Mouse (Mus musculus) ovary, postnatal 14 days (tissue): ENCODE data around the gene Fbxw4.

Source experiments
- DNase-seq: peaks from one replicate; pipeline ENCODE4 v3.0.0; 2022; ENCODE audit warnings: low spot score

Fbxw4 gene

DNA sequence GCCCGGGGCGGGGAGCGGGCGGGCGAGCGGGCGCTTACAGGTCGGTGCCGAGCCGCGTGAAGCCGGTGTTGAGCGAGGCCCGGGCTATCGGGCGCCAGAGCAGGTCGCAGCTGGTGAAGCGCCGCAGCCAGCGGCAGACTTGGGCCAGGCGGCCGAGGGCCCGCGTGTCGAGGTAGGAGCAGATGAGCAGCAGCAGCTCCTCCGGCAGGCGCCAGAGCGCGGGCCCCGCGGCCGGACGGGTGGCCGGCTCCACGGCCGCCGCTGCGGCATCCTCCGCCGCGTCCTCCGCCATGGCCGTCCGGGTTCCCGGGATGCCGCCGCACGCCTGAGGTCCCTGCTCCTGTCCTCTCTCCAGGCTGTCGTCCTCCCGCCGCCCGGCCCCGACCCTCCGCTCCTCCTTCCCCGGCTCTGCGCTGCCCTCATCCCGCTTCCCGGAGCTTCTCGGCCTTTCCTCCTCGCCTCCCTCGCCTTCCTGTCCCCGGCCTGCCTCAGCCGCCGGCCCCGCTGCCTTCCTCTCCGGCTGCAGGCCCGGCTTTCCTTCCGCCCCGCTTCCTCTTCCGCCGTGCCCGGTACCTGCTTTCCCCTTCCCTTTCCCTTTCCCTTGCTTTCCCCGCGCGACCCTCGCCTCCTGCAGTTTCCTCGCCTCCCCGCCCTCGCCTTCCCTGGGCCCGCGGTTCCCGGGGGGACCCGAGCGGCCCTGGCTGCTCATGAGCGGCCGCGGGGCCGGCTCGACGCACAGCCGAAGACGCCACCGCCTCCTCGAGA, at the start of gene Fbxw4:
Gene Fbxw4, minus strand, starts transcription at position 575 of the 765 bp plus-strand sequence.
- DNase-seq: peak; percentile 55

- DNase-seq: no peak
Observed at GRCm38 (mm10) chr19:45708704-45709103, 48.6 kb upstream of the Fbxw4 start.

- peak; percentile 11 for DNase-seq
Observed at GRCm38 (mm10) chr19:45696281-45696600, 36.1 kb upstream of the Fbxw4 start.

GRCm38 (mm10) chr19:45695496-45696280, 35.6 kb upstream of the Fbxw4 start:
- peak; percentile 13 for DNase-seq

GRCm38 (mm10) chr19:45694056-45694455, 33.9 kb upstream of the Fbxw4 start:
- no peak for DNase-seq

DNA sequence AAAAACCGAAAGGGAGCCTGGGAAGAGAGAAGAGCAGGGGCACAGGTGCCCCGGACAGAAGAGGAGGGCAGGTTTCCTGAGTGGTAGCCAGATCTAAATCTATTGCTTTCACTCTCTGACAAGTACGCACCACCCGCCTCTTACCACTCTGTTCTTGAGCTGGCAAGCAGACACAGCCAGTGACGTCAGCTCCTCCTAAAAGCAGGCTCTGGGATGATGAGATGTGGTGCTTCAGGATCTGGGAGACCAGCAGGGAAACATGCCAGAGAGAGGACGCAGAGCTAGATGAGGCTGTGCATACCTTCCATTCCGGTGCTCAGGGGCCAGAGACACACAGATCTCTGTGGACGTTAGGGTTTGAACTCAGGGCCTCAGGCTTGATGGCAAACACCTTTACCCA, 32.1 kb upstream of the Fbxw4 start:
- DNase-seq: no peak

DNA sequence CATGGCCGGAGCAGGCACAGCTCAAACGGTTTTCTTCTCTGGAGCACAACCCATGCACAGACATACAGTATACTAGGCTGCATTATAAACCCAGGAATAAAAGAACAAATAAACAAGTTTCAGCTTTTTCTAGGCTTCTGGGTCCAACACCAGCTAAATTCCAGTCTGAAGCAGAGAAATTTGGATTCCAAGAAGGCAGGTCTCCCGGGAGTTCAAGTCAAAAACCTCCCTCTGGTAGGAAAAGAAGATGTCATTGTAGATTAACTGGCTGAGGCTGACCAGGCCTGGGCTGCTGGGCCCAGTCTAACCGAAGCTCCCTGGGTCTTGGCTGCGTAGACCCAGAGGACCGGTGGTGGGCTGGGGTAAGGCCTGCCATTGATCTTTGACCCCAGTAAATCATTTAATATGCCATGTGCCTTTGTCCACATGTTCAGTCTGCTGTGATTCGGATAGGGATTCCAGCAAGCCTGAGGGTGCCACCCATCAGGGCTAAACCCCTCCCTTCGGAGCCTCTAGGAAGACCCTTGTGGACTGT, 31.0 kb upstream of the Fbxw4 start:
- no peak for DNase-seq

- DNase-seq: no peak
Observed at GRCm38 (mm10) chr19:45687001-45687400, 26.9 kb upstream of the Fbxw4 start.

DNA sequence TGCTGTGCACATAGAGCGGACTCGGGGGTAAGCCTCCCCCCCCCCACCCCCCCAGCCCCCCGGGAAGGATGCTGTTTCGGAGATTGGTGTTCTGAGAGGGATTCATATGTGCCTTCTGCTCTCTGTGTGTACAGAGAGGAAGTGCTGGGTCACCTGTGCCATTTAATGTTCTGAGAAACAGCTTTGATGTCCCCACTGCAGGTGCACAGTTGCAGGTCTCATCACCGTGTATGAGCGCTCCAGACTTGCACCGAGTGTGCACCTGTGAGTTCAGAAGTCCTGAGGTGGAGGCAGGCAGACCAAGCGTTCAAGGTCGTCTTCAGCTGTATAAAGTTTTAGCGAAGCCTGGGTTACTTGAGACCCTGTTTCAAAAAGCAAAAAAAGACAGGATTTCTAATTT, 23.6 kb upstream of the Fbxw4 start:
- DNase-seq: no peak

DNA sequence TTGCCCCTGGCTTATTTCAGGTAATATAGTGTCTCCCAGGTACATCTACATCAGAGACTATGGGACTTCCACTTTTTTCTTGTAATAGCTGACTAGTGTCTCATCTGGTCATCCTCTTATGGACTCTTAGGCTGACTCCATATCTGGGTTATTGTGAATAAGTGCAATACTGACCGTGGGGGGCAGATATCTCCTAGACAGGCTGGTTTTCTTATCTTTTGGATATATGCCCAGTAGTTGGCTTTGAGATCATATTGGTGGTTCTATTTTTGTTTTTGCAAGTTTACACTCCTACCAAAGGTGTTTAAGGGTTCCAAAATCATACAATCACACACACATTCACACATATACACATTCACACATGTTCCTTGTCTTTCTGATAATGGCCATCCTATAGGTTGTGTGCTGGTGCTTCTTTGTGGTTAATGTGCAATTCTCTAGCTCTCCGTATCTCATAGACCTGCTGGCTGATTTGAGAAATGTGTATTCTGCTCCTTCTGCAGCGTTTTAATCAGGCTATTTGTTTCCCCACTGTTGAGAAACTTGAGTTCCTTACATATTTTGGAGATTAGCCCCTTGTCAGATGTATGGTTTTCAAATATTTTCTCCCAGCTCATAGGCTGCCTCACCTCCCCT, 20.5 kb upstream of the Fbxw4 start:
- no peak for DNase-seq

GRCm38 (mm10) chr19:45676723-45677269, 16.7 kb upstream of the Fbxw4 start:
- DNase-seq: no peak

DNA sequence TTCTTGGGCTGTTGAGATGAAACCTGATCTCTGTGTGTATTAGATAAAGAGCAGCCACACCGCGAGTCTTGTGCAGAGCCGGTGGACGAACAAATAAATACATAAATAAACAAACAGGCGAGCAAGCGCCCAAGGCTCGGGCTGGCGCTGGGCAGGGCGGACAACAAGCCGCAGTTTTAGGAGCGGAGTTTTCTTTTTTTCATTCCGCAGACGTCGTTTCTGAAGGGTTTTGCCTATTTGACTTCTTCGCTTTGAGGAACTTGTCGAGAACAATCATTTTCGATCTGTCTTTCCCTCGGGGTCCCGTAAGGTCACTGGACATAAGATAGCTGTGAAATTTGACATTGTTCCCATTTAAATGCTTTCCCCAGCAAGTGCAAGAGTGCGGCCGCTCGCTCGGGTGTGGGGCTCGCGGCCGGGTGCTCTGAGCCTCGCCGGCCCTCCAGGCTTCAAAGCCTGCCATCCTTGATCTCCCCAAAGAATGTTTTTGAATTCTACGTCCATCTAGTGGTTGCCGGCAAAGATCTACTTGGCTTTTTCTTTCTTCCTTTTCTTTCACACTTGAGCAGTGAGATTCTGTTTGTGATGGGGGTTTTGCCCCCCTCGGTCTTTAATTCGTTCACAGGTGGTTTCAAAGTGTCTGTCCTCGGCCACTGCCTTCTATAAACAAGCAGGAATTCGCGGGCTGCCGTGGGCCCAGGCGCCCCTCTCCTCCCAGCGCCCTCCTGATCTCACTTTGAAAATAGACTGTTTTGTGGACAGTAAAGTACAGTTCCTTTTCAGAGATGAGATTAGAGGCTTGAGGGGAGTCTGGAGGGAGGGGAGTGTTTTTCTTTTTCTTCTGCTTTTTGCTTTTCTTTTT, 15.8 kb upstream of the Fbxw4 start:
- DNase-seq: no peak

DNA sequence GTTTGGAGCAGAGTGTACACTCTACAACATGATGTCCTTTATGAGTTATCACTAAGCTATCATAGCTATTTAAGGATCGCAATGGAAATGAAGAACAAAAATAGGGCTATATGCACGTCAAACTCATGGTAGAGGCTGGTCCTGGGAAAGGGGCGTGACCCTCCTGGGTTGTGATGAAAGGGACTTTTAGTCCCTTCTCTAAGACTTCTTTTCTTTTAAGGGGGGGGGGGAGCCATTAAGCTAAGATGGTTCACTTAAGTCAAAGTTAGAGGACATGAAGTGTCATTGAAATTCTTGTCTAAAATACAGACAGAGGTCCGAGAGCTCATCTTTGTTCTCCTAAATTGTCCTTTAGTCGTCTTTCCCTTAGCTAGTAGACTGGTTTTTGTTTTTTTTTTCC, 15.1 kb upstream of the Fbxw4 start:
- DNase-seq: no peak

DNA sequence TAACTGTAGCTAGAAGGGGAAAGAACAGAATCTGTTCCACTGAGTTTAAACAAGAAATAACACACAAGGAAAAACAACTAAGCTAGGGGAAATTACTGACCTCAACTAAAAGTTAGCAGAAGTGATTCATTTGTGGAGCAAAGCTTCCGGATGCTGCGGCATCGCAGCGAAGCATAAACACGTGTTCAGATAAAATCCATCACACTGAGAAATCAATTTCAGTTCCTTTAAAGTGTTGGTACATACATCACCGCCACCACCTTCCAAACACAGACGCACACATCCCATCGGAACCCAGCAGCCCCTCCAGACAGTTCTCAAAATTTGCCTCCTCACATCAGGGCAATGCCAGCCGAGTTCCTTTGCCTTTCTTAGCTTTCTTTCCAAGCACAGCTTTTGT, 12.9 kb upstream of the Fbxw4 start:
- DNase-seq: no peak

- DNase-seq: no peak
Observed at GRCm38 (mm10) chr19:45668986-45669385, 8.9 kb upstream of the Fbxw4 start.

GRCm38 (mm10) chr19:45663851-45664250, 3.7 kb upstream of the Fbxw4 start:
- no peak for DNase-seq

DNA sequence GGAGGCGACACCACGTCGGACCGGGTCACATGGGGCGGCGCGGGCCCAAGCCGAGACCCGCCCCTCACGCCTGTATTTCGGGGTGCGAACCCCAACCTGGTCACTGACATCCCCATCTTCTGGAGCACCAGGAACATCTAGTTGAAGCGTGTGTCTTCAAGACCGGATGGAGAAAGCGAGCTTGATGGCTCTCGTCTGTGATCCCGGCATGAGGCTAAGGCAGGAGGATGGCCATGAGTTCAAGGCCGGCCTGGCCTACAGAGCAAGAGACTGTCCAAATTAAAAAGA, 335 bp upstream of the Fbxw4 start:
- DNase-seq: no peak

- no peak for DNase-seq
Observed at GRCm38 (mm10) chr19:45659301-45659737, 793 bp downstream of the Fbxw4 start.

DNA sequence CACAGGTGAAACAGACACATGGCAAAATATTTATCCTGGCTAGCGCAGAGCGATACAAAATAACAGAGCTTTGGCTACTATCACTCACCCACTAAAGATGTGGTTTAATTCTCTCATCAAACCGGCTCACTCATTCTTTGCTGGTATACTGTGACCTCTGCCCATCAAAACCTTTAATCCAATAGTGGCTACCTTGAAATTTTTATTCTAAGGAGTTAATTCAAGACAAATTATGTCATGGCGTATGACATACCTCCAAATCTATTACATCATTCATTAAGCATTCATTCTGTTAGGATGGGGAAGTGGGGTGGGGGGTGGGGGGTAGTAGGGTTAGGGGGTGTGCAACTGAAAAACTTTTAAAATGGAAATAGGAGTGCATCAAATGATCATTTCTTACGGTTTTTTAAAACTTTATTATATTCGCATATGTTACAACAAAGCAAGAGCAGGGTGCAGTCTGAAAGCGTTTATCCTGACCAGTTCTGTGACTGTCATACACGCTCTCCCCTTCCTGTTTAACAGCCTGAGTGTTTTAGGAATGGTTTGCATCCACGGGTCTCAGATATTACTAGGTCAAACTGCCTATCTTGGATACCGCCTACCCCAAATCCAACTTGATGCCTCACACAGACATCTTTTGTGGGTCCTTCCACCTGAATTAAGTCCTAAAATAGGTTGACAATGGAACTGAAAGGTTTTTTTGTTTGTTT, 1.4 kb downstream of the Fbxw4 start:
- no peak for DNase-seq

GRCm38 (mm10) chr19:45657828-45658227, 2.3 kb downstream of the Fbxw4 start:
- no peak for DNase-seq
